Mouse (Mus musculus) heart, embryonic 12.5 days (tissue): Measurements from ENCODE around the gene Acot6. TPM values are rescaled to one million over a fixed set of nuclear protein-coding genes. Genes with fewer than 3 reads are reported as not detected.
"Not testable (repeated sequence)": the region's sequence is repeated elsewhere in the genome, so short reads cannot be mapped to it uniquely, and the experiment has no call there.

Experiments
- ATAC-seq: fragments of 200-750 bp; cut with Nextera tagmentation; 2 replicates; pipeline ENCODE4 v1.8.0; 2017; ENCODE audit warnings: moderate TSS enrichment, moderate library complexity; ENCODE audit not compliant: insufficient number of reproducible peaks, low FRiP score
- H3K27ac ChIP-seq: fragments of 300-500 bp; sonication (generic); 2 replicates; pipeline ENCODE4 v1.5.1; 2016; ENCODE audit warnings: mild to moderate bottlenecking, moderate library complexity; ENCODE audit not compliant: poor library complexity, severe bottlenecking
- H3K27me3 ChIP-seq: fragments of 300-500 bp; sonication (generic); replicated peaks from 2 replicates; pipeline ENCODE4 v1.6.1; 2016; ENCODE audit warnings: mild to moderate bottlenecking, moderate library complexity
- H3K36me3 ChIP-seq: fragments of 300-500 bp; sonication (generic); 2 replicates; pipeline ENCODE4 v1.6.1; 2016; ENCODE audit warnings: mild to moderate bottlenecking, moderate library complexity
- H3K4me1 ChIP-seq: fragments of 300-500 bp; sonication (generic); replicated peaks from 2 replicates; pipeline ENCODE4 v1.6.1; 2016; ENCODE audit warnings: mild to moderate bottlenecking
- H3K4me2 ChIP-seq: fragments of 300-500 bp; sonication (generic); 2 replicates; pipeline ENCODE4 v1.6.1; 2016; ENCODE audit warnings: mild to moderate bottlenecking, moderate library complexity
- H3K4me3 ChIP-seq: fragments of 300-500 bp; sonication (generic); 2 replicates; pipeline ENCODE4 v1.5.1; 2016; ENCODE audit warnings: mild to moderate bottlenecking
- H3K9ac ChIP-seq: fragments of 300-500 bp; sonication (generic); 2 replicates; pipeline ENCODE4 v1.6.1; 2016; ENCODE audit warnings: mild to moderate bottlenecking, moderate library complexity
- H3K9me3 ChIP-seq: fragments of 300-500 bp; sonication (generic); replicated peaks from 2 replicates; pipeline ENCODE4 v1.6.1; 2016; ENCODE audit warnings: mild to moderate bottlenecking, moderate library complexity
- WGBS: fragments of 180-500 bp; shearing (Covaris S2); methylation state at CpG from one replicate; pipeline ENCODE4 v1.1.7; 2016; 5-methylcytosine and 5-hydroxymethylcytosine counted together
- polyA plus RNA-seq: library from polyadenylated mRNA; unstranded; fragments of >200 nt; fragmentation: Nextera tagmentation; extraction: Ambion mirVana; gene quantifications from 2 replicates; pipeline ENCODE4 v1.2.1, GENCODE M21; 2016

Acot6 gene
- 0.64 and 1.1 TPM in 2 replicates for polyA plus RNA-seq

DNA sequence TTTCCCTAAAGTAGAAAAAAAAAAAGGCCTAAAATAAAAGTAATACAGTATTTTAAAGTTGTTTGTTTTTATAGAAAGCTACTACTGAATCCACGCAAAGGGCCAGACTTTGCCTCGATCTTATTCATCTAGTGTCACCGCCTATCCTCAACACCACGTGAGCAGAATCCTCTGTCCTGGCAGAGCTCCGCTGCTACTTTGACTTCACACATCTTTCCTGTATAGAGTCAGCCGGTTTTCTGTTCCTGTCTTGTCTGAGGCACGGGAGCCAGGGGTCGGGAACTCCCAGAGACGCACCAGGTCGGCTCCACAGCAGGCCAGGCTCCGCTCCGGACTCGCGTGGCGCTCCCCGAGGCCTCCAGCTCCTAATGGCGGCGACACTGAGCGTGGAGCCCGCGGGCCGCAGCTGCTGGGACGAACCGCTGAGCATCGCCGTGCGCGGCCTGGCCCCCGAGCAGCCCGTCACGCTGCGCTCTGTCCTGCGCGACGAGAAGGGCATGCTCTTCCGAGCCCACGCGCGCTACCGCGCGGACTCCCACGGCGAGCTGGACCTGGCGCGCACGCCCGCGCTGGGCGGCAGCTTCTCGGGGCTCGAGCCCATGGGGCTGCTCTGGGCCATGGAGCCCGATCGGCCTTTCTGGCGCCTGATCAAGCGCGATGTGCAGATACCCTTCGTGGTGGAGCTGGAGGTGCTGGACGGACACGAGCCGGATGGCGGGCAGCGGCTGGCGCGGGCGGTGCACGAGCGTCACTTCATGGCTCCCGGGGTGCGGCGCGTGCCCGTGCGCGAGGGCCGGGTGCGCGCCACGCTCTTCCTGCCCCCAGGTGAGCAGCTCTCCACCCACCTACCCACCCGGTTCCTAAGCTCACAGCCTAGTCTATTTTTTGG, at the start of gene Acot6:
Acot6 (plus strand) TSS at position 51 of the 889 bp plus-strand sequence.
- H3K9ac ChIP-seq = peak within 1 kb of the TSS; percentile 78
- not testable (repeated sequence) for H3K27me3 ChIP-seq, H3K27ac ChIP-seq, H3K9me3 ChIP-seq, H3K36me3 ChIP-seq, H3K4me1 ChIP-seq
- H3K4me2 ChIP-seq = peak within 1 kb of the TSS; percentile 95
- peak within 1 kb of the TSS; percentile 68 for H3K4me3 ChIP-seq
- 1% methylated on average over 80 of the region's 80 CpGs for whole genome bisulfite sequencing
- ATAC-seq = peak; percentile 74; the same call in 1 of the 2 replicates

DNA sequence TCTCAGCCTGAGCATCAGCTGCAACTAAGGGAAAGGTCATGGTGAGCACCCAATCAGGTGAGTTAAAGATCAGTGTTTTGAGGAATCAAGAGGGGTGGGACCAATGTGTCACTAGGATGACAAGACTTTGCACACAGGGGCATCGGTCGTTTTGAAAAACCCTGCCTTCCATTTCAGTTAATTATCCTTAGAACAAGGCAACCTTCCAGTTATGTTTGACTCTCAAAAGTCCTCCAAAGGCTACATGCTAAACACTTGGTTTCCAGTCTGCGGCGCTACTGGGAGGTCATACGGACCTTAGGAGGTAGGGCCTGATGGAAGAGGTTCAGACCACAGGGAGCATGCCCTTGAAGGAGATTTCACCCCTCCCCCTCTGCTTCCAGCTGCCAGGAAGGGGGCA, 49.7 kb upstream of the Acot6 start:
- H3K4me1 ChIP-seq, H3K4me3 ChIP-seq, H3K4me2 ChIP-seq, H3K9ac ChIP-seq, H3K36me3 ChIP-seq, ATAC-seq, H3K9me3 ChIP-seq, H3K27ac ChIP-seq: not testable (repeated sequence)
- WGBS = 81% methylated on average over 5 of the region's 5 CpGs
- H3K27me3 ChIP-seq = peaks cover 25% of the 10 kb centered on the region

DNA sequence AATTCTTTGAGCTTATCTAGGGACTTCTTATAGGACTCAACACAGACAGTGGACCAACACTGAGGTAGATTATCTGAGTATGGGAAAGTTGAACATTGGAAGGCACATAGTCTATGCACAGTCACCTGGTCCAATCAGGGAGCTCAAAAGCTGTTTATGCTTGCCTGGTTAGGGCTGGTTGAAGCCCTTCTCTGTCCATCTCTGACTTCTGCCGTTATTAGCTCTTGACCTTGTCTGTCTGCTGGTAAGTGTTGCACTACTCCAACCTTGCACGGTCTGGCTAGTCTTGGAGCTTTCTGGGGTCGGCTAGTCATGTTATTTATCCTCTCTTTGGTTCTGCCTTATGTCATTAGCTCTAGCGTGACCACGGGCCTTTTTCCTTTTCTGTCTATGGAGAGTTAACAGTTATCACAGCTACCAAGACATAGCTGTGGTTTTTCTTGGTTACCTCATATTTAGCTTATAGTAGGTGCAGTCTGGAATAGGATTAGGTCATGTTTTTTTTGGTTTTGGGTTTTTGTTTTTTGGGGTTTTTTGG, 48.4 kb upstream of the Acot6 start, which contains the start of gene Acot3:
Acot3 (plus strand) TSS at position 208 of the 538 bp plus-strand sequence.
- 63% methylated on average over 5 of the region's 5 CpGs for WGBS
- ATAC-seq = no peak
- no peak within 1 kb of the TSS for H3K9ac ChIP-seq
- peaks cover 25% of the 10 kb centered on the region for H3K27me3 ChIP-seq
- no peaks in the 10 kb centered on the region for H3K36me3 ChIP-seq
- peak within 1 kb of the TSS; percentile 69 for H3K4me2 ChIP-seq
- H3K9me3 ChIP-seq = peaks cover 5% of the 10 kb centered on the region; the same call in 1 of the 2 replicates
- peaks cover 8% of the 10 kb centered on the region; the same call in 1 of the 2 replicates for H3K4me1 ChIP-seq
- peak within 1 kb of the TSS; percentile 44; the same call in 1 of the 2 replicates for H3K4me3 ChIP-seq
- no peak within 1 kb of the TSS for H3K27ac ChIP-seq

DNA sequence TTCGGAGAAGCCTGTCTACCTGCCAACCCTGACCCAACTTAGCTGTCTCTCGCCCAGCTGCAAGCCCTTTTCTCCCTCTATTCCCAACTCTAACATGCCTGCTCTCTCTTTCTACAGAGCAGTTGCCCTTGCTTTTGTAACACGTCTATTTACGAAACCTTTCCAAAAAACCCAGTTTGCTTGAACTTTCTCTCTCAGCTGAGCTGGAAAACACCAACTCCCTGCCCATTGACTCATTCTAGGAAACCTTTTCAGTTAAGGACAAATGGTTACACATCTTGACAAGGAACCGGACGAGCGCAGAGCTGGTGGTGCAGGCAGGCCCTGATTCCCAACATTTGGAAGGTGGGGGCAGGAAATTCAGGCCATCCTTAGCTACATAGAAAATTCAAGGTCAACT, 47.8 kb upstream of the Acot6 start:
- H3K9ac ChIP-seq = no peak overlapping the region
- no peak for ATAC-seq
- H3K4me3 ChIP-seq = no peak overlapping the region
- H3K4me2 ChIP-seq = no peak overlapping the region; the same call in 1 of the 2 replicates
- peaks cover 8% of the 10 kb centered on the region; the same call in 1 of the 2 replicates for H3K4me1 ChIP-seq
- H3K27ac ChIP-seq = no peak overlapping the region
- 85% methylated on average over 7 of the region's 7 CpGs for WGBS
- H3K9me3 ChIP-seq = peaks cover 5% of the 10 kb centered on the region; the same call in 1 of the 2 replicates
- peaks cover 25% of the 10 kb centered on the region for H3K27me3 ChIP-seq
- no peaks in the 10 kb centered on the region for H3K36me3 ChIP-seq

DNA sequence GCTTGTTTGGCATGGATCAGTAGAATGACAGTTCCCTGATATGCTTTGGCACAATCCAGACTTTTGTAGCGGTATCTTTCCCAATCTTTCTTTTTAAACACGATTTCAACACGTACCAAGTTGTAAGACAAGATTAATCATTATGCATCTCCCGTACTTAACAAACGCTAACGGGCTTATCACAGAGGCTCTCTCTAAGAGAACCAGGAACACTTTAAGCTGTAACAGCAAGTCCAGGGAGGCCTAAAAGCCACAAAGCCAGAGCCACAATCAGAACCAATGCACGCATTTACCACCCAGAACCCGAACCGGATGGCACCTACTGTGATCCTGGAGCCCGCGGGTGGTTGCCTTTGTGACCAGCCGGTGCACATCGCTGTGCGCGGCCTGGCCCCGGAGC, 47.3 kb upstream of the Acot6 start:
- Histone ChIP-seq H3K4me3 (peak overlapping the region; percentile 44), H3K9me3 (peaks cover 4% of the 10 kb centered on the region; the same call in 1 of the 2 replicates), H3K9ac (peak overlapping the region; percentile 71), H3K27ac (no peak overlapping the region), H3K27me3 (peaks cover 25% of the 10 kb centered on the region), H3K4me1 (peaks cover 8% of the 10 kb centered on the region; the same call in 1 of the 2 replicates), H3K36me3 (no peaks in the 10 kb centered on the region), H3K4me2 (peak overlapping the region; percentile 69)
- ATAC-seq = no peak
- WGBS = 6% methylated on average over 16 of the region's 16 CpGs

DNA sequence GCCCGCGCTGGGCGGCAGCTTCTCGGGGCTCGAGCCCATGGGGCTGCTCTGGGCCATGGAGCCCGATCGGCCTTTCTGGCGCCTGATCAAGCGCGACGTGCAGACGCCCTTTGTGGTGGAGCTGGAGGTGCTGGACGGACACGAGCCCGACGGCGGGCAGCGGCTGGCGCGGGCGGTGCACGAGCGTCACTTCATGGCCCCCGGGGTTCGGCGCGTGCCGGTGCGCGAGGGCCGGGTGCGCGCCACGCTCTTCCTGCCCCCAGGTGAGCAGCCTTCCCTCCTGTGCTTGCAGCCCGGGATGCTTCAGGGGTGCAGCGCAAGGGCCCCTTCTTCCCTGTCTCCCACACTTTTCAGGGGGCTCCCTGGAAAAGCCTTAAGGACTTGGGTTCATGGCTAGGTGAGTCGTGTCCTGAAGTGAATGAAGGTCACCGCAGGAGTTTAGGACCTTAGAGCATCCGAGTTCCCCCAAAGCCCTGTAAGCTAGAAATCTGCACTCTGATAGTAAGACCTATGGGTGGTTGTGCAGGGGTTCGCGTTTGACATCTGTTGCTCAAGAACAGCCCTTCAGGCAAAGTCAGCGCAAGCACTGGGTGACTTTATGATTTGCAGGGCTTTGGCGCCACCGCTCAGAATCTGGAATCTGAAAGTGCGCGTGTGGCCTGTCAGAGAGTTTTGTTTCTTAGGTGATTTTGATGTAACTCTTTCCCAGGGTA, 46.6 kb upstream of the Acot6 start:
- Histone ChIP-seq H3K4me1 (peaks cover 8% of the 10 kb centered on the region; the same call in 1 of the 2 replicates), H3K4me3 (peak overlapping the region; percentile 44), H3K4me2 (peak overlapping the region; percentile 69), H3K36me3 (no peaks in the 10 kb centered on the region), H3K9ac (peak overlapping the region; percentile 71), H3K27ac (no peak overlapping the region), H3K27me3 (peaks cover 25% of the 10 kb centered on the region), H3K9me3 (no peaks in the 10 kb centered on the region)
- no peak for ATAC-seq
- WGBS = 2% methylated on average over 41 of the region's 46 CpGs

DNA sequence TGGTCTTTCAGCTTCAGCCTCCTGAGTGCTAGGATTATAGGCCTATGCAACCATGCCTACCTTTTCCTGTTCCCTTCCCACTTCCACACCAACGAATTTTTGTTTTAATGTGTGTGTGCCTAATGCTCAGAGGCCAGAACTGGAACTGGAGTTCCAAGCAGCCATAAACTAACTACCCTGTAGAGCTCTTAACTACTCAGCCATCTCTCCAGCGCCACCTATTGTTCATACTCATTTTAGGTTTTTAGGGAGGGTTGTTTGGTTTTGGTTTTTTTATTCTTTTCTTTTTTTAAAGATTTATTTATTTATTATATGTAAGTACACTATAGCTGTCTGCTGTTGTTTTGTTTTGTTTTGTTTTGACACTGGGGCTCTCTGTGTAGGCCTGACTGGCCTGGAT, 39.5 kb upstream of the Acot6 start:
- no peak overlapping the region for H3K4me3 ChIP-seq
- 21% methylated on average over 2 of the region's 2 CpGs for WGBS
- peaks cover 12% of the 10 kb centered on the region; the same call in 1 of the 2 replicates for H3K27me3 ChIP-seq
- no peak overlapping the region for H3K27ac ChIP-seq
- H3K9me3 ChIP-seq = 0 out of 2 replicates have a peak, but pooled peaks cover 2% of the 10 kb centered on the region
- ATAC-seq = no peak
- no peaks in the 10 kb centered on the region for H3K4me1 ChIP-seq
- no peak overlapping the region for H3K4me2 ChIP-seq
- no peak overlapping the region for H3K9ac ChIP-seq
- H3K36me3 ChIP-seq = no peaks in the 10 kb centered on the region

DNA sequence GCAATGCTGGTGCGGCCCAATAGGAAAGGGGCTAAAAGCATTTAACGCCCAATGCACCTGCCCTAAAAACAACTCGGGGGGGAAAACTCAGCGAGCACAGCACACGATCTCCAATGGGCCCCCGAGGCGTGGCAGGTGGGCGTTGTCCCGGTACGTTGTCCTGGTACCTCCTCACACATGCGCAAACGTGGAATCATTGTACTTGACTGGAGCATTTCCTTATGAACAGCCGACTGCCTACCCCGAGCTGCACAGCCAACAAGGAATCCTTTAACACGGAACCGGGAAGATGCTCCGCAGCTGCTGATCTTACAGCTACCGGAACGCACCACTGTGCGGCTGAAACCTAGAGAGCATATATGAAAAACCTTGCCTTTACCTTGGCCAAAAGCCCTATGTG, 38.1 kb upstream of the Acot6 start:
- no peaks in the 10 kb centered on the region for H3K36me3 ChIP-seq
- H3K9ac ChIP-seq = no peak overlapping the region
- 0 out of 2 replicates have a peak, but pooled peaks cover 2% of the 10 kb centered on the region for H3K9me3 ChIP-seq
- H3K4me2 ChIP-seq = no peak overlapping the region
- WGBS = 91% methylated on average over 20 of the region's 20 CpGs
- peaks cover 22% of the 10 kb centered on the region for H3K27me3 ChIP-seq
- no peaks in the 10 kb centered on the region for H3K4me1 ChIP-seq
- H3K4me3 ChIP-seq = no peak overlapping the region
- H3K27ac ChIP-seq = no peak overlapping the region
- no peak for ATAC-seq

DNA sequence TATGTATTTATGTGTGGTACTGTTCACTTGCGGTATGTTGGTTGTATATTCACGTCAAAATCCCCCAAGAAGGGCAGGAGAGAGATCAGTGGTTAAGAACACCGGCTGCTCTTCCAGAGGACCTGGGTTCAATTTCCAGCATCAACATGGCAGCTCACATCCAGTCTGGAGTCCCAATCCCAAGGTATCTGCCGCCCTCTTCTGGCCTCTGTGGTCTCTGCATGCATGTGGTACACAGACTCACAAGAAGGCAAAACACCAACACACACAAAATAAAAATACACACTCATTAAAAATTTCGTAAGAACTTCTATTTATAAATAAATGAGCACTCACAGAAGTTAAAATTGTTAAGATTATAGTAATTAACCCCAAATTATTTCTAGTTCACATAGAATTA, 37.2 kb upstream of the Acot6 start:
- Histone ChIP-seq H3K9ac (no peak overlapping the region), H3K4me2 (no peak overlapping the region), H3K9me3 (0 out of 2 replicates have a peak, but pooled peaks cover 2% of the 10 kb centered on the region), H3K27ac (no peak overlapping the region), H3K36me3 (no peaks in the 10 kb centered on the region), H3K4me1 (no peaks in the 10 kb centered on the region), H3K4me3 (no peak overlapping the region), H3K27me3 (peaks cover 31% of the 10 kb centered on the region)
- no peak for ATAC-seq
- 65% methylated on average over 5 of the region's 5 CpGs for WGBS

DNA sequence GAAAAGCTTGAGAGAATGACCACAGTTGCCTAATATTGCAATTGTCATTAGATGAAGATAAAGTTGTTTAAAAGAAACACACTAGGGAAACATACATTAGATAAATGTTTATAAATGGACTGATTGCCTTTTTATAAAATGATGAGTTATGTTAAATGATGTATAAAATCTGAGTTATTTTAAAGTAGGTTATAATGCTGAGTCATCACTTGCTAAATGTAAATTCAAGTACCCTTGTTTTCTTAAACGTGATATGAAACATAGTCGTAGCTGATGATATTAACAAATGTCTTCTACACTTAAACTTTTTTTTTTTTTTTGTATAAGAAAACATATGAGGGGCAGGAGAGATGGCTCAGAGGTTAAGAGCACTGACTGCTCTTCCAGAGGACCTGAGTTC, 36.6 kb upstream of the Acot6 start:
- Histone ChIP-seq H3K4me1 (no peaks in the 10 kb centered on the region), H3K9ac (no peak overlapping the region), H3K9me3 (0 out of 2 replicates have a peak, but pooled peaks cover 2% of the 10 kb centered on the region), H3K36me3 (no peaks in the 10 kb centered on the region), H3K4me3 (no peak overlapping the region), H3K4me2 (no peak overlapping the region), H3K27ac (no peak overlapping the region), H3K27me3 (peaks cover 37% of the 10 kb centered on the region)
- ATAC-seq = no peak
- WGBS = 77% methylated on average over 2 of the region's 2 CpGs
